Mouse (Mus musculus) liver, embryonic 12.5 days (tissue): ENCODE data around the gene Bend4. TPM values are rescaled to one million over a fixed set of nuclear protein-coding genes. Genes with fewer than 3 reads are reported as not detected.

Source experiments
- ATAC-seq: fragments of 200-750 bp; cut with Nextera tagmentation; 2 replicates; pipeline ENCODE4 v1.8.0; 2017; ENCODE audit warnings: moderate number of reproducible peaks, mild to moderate bottlenecking, moderate library complexity
- H3K27ac ChIP-seq: fragments of 300-500 bp; sonication (generic); 2 replicates; pipeline ENCODE4 v1.5.1; 2016; ENCODE audit warnings: mild to moderate bottlenecking
- H3K27me3 ChIP-seq: fragments of 300-500 bp; sonication (generic); replicated peaks from 2 replicates; pipeline ENCODE4 v1.6.1; 2016; ENCODE audit warnings: mild to moderate bottlenecking, moderate library complexity
- H3K36me3 ChIP-seq: fragments of 300-500 bp; sonication (generic); 2 replicates; pipeline ENCODE4 v1.6.1; 2016; ENCODE audit warnings: mild to moderate bottlenecking, moderate library complexity
- H3K4me1 ChIP-seq: fragments of 300-500 bp; sonication (generic); 2 replicates; pipeline ENCODE4 v1.6.1; 2016
- H3K4me2 ChIP-seq: fragments of 300-500 bp; sonication (generic); 2 replicates; pipeline ENCODE4 v1.6.1; 2016; ENCODE audit warnings: mild to moderate bottlenecking, moderate library complexity
- H3K4me3 ChIP-seq: fragments of 300-500 bp; sonication (generic); 2 replicates; pipeline ENCODE4 v1.5.1; 2016; ENCODE audit warnings: mild to moderate bottlenecking, moderate library complexity
- H3K9ac ChIP-seq: fragments of 300-500 bp; sonication (generic); 2 replicates; pipeline ENCODE4 v1.6.1; 2016; ENCODE audit warnings: mild to moderate bottlenecking, moderate library complexity
- H3K9me3 ChIP-seq: fragments of 300-500 bp; sonication (generic); replicated peaks from 2 replicates; pipeline ENCODE4 v1.6.1; 2016; ENCODE audit warnings: mild to moderate bottlenecking, moderate library complexity
- WGBS: fragments of 180-500 bp; shearing (Covaris S2); methylation state at CpG from one replicate; pipeline ENCODE4 v1.1.7; 2016; ENCODE audit not compliant: insufficient replicate concordance; 5-methylcytosine and 5-hydroxymethylcytosine counted together
- polyA plus RNA-seq: library from polyadenylated mRNA; unstranded; fragments of >200 nt; fragmentation: Nextera tagmentation; extraction: Ambion mirVana; gene quantifications from 2 replicates; pipeline ENCODE4 v1.2.1, GENCODE M21; 2016

Gene Bend4
- polyA plus RNA-seq, 1 experiment from 2014 or later: 2.5 TPM

DNA sequence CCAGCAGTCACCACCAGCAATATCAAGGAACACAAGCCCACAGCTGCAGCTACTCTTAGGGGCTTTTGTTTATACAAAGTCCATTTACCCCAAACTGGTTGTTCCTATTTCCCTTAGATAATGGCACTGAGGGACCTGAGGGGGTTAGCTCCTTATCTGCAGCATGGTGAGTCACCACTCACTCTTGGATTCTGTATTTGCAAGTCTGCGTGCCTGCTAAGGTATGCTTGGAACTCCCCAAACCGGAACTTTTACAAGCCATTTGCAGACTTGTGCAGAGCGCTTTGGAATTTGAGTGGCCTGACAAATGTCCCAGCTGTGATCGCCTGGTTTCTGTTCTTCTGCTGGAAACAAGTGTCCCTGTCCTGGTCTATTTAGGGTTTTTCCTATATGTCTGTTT, 17.7 kb downstream of the Bend4 start:
- no peak overlapping the region for H3K4me3 ChIP-seq
- H3K27ac ChIP-seq: no peak overlapping the region
- H3K4me2 ChIP-seq: no peak overlapping the region
- no peak overlapping the region for H3K9ac ChIP-seq
- peaks cover 9% of the 10 kb centered on the region for H3K36me3 ChIP-seq
- WGBS: 44% methylated on average over 4 of the region's 4 CpGs
- no peaks in the 10 kb centered on the region for H3K27me3 ChIP-seq
- no peaks in the 10 kb centered on the region for H3K9me3 ChIP-seq
- peaks cover 15% of the 10 kb centered on the region; the same call in 1 of the 2 replicates for H3K4me1 ChIP-seq
- ATAC-seq: no peak

DNA sequence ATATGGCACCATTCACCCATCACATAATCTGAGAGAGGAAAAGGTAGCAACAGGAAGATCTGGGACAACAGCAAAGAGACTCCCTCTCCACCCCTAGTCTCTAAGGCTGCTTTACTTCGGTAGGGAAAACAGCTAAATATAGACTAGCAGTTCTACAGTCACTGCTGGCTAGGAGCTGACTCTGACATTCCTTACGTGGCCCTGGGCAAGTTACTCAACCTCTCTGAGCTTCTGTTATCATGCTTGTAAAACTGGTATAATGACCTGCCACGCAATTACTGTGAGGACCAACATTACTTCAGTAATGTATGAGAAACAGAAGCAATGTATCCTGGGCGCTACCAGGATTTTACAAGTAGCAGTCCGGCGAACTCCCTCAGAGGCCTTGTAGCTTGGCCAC, 19.7 kb downstream of the Bend4 start:
- H3K4me1 ChIP-seq: peaks cover 26% of the 10 kb centered on the region; the same call in 1 of the 2 replicates
- no peak for ATAC-seq
- H3K9ac ChIP-seq: no peak overlapping the region
- WGBS: 82% methylated on average over 6 of the region's 6 CpGs
- no peaks in the 10 kb centered on the region for H3K9me3 ChIP-seq
- H3K36me3 ChIP-seq: peaks cover 5% of the 10 kb centered on the region; the same call in 1 of the 2 replicates
- H3K27ac ChIP-seq: no peak overlapping the region
- no peak overlapping the region for H3K4me3 ChIP-seq
- no peaks in the 10 kb centered on the region for H3K27me3 ChIP-seq
- H3K4me2 ChIP-seq: no peak overlapping the region

DNA sequence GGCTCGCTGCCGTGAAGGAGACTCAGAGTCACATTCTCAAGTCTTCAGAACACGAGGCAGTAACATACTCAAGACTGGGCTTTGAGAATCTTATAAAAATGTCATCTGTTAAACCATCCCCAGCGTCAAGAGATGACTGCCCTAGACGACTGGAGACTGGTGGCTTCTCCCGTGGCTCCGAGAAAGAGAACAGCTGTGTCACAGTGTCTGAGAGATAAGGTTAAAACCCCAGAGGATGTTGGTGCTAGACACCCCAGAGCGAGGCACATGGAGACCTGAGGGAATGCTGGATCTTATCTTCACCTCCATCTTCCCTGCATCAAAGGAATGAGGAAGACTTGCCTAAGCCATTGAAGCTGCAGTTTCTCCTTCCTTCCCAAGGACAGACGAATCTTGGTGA, 23.2 kb downstream of the Bend4 start:
- ATAC-seq: peak; percentile 52; the same call in 1 of the 2 replicates
- 38% methylated on average over 9 of the region's 9 CpGs for WGBS
- no peak overlapping the region for H3K27ac ChIP-seq
- no peak overlapping the region for H3K4me2 ChIP-seq
- H3K4me3 ChIP-seq: no peak overlapping the region
- no peaks in the 10 kb centered on the region for H3K27me3 ChIP-seq
- no peak overlapping the region for H3K9ac ChIP-seq
- H3K9me3 ChIP-seq: no peaks in the 10 kb centered on the region
- H3K36me3 ChIP-seq: no peaks in the 10 kb centered on the region; the same call in 1 of the 2 replicates
- peaks cover 15% of the 10 kb centered on the region; the same call in 1 of the 2 replicates for H3K4me1 ChIP-seq

DNA sequence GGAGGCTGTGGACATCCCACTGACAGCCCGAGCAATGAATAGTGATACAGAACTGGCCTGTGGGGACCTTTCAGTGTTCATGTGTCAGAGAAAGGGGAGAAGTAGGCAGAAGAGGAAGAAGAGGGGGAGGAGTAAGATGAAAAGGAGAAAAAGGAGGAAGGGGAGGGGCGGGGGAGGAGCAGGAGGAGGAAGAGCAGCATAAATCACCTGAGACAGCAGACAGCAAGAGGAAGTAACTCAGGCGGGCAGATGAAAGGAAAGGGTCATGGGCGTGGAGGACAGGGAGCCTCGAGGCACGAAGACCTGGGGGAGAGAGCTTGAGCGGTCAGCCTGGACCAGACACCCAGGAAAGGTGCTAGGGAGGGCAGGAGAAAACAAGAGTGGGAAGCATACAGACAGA, 23.7 kb downstream of the Bend4 start:
- H3K4me3 ChIP-seq: no peak overlapping the region
- no peaks in the 10 kb centered on the region; the same call in 1 of the 2 replicates for H3K36me3 ChIP-seq
- no peak overlapping the region for H3K9ac ChIP-seq
- no peak overlapping the region for H3K4me2 ChIP-seq
- H3K27ac ChIP-seq: no peak overlapping the region
- no peaks in the 10 kb centered on the region for H3K27me3 ChIP-seq
- no peaks in the 10 kb centered on the region for H3K9me3 ChIP-seq
- no peak for ATAC-seq
- 0 out of 2 replicates have a peak, but pooled peaks cover 12% of the 10 kb centered on the region for H3K4me1 ChIP-seq
- 40% methylated on average over 7 of the region's 7 CpGs for WGBS

DNA sequence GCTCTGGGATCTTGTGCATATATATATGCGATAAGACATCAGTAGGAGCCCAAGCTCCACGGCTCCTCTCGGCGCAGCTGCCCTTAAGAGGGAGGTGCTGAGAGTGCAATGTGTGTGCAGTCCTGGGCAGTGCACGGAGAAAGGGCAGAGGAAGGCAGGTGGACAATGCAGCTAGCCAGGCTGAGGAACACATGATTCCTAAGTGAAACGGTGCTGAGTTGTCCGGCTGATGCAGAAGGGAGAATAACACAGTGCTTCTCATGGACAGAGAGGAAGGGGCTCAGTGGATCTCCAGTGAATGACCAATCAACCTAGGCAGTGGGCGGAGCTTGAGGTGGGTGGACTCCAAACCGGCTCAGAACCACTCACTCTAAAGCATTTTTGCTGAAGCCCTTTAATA, 26.5 kb downstream of the Bend4 start:
- Histone ChIP-seq H3K4me2 (no peak overlapping the region), H3K9me3 (no peaks in the 10 kb centered on the region), H3K4me1 (0 out of 2 replicates have a peak, but pooled peaks cover 12% of the 10 kb centered on the region), H3K27ac (no peak overlapping the region), H3K27me3 (no peaks in the 10 kb centered on the region), H3K4me3 (no peak overlapping the region), H3K9ac (no peak overlapping the region), H3K36me3 (peaks cover 10% of the 10 kb centered on the region; the same call in 1 of the 2 replicates)
- no peak for ATAC-seq
- 78% methylated on average over 9 of the region's 9 CpGs for WGBS

DNA sequence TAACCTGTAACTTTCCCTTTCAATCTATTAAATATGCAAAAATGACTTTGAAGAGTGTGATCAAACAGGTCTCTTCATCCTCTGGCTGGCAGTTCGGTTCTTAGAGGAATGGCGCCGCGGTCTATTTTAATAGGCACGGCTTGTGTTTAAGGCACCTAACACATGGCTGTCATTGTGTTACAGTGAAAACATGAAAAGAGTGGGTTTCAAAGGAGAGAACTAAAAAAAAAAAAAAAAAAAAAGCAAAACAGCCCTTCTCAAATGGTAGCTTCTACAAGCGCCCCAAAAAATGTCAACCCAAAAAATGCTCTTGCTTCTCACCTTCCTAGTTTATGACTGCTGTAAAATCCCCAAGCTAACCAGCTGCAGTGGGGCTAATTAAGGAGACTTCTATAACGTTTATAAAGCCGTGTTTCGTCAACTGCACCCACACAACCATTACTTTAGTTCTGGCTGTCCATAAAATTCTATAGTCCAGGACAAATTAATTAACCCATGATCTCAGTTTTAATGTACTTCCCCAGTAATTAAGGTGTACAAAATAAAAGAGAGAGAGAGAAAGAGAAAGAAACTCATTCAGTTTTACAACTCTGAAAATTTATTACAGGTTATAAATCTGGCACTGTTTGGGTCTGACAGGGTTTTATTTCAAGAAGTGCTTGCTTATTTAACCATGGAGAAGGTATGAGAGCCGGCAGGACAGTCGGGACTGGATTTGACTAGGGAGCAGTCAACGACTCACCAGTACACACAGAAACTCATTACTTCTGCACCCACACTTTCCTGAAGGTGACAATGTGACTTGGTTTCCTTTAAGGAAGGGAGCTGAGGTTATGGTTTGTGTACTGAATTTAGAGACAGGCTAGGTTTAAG, 27.3 kb downstream of the Bend4 start:
- H3K4me1 ChIP-seq: 0 out of 2 replicates have a peak, but pooled peaks cover 12% of the 10 kb centered on the region
- H3K9me3 ChIP-seq: no peaks in the 10 kb centered on the region
- 81% methylated on average over 12 of the region's 12 CpGs for WGBS
- H3K4me3 ChIP-seq: no peak overlapping the region
- no peak overlapping the region for H3K27ac ChIP-seq
- no peak overlapping the region for H3K9ac ChIP-seq
- H3K36me3 ChIP-seq: peaks cover 10% of the 10 kb centered on the region; the same call in 1 of the 2 replicates
- ATAC-seq: no peak
- no peaks in the 10 kb centered on the region for H3K27me3 ChIP-seq
- H3K4me2 ChIP-seq: no peak overlapping the region

DNA sequence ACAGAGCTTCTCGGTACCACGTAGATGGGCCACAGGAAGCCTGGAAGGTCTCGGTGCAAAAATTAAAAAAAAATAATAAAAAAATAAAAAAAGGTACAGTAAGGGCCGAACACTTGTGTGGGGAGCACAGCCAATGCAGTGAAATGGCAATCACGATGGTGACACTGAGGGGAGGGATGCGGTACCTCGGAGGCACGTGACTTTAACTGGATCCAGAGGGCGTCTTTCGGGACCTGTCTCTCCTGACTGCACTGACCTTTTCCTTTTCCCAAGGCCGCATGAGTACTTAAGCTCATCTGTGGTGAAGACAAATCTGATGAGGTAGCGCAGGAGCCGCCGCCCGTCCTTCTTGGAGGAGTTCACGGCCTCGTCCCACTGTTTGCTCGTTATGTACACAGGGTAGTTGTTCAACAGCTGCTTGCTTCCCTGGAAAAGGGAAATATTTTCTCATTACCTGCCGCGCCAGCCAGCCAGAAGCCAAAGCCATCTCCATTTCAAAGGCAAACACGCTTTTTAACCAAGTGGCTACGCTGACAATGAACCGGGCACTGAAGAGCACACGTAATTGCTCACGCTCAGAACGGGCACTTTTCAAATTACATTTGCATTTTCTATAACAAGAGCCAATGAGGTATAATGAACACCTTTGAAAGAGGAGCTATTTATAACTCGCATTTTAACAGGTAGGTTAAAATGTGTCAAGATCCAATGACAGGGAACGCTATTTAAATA, 28.1 kb downstream of the Bend4 start:
- 87% methylated on average over 28 of the region's 28 CpGs for WGBS

DNA sequence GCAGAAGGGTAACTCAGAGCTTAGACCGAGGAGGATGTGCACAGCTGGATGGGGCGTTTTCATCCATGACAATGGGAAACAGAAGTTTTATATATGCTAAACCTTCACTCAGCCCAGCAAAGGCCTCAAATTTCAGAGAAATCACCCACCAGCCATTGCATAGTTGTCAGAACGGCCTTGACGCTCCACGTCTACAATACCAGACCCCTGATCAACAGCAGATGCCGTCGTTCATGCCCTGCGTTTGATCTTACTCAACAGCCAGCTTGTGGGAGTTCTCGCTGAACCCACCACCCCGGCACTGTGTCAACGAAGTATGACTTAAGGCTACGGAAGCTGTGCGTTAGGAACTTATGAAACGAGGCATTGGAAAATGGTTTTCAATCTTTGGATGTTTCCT, 30.9 kb downstream of the Bend4 start:
- Histone ChIP-seq H3K9ac (no peak overlapping the region), H3K36me3 (peaks cover 10% of the 10 kb centered on the region; the same call in 1 of the 2 replicates), H3K27me3 (no peaks in the 10 kb centered on the region), H3K4me1 (no peaks in the 10 kb centered on the region), H3K4me2 (no peak overlapping the region), H3K27ac (no peak overlapping the region), H3K4me3 (no peak overlapping the region), H3K9me3 (no peaks in the 10 kb centered on the region)
- ATAC-seq: no peak
- WGBS: 82% methylated on average over 14 of the region's 14 CpGs

More for the DNA sequence above, 28.1 kb downstream of the Bend4 start:
- Histone ChIP-seq H3K9ac (no peak overlapping the region), H3K9me3 (no peaks in the 10 kb centered on the region), H3K4me2 (no peak overlapping the region), H3K27ac (no peak overlapping the region), H3K4me1 (0 out of 2 replicates have a peak, but pooled peaks cover 8% of the 10 kb centered on the region), H3K4me3 (no peak overlapping the region), H3K27me3 (no peaks in the 10 kb centered on the region), H3K36me3 (peaks cover 10% of the 10 kb centered on the region; the same call in 1 of the 2 replicates)
- ATAC-seq: no peak

DNA sequence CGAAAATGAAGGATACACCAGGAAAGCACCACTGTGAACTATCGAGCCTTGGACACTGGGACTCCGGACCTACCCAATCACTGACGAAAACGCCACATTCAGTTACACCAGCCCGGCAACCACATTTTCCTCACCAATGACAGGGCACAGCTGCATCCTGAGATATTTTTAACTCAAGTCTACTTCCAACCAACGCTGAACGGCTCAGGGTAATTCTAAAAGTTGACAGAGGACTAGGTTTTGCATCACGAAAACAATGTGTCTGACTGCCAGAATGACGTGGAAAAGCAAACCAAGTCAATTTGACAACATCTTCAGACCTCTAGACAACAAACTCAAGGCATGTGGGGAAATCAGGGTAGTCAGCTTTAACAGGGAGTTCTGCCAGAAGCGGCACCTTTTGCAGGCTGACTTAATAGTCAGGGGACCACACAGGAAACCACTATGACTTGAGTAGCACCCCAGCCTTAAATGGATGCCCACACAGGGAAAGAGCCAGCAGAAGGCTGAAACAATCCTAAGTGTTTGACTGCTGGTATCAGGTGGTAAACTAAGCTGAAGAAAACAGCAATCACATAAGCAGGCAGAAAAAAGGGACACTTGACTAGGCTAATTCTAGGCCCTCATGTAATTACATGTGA, 32.8 kb downstream of the Bend4 start:
- no peak overlapping the region for H3K27ac ChIP-seq
- H3K4me1 ChIP-seq: no peaks in the 10 kb centered on the region
- no peak for ATAC-seq
- H3K36me3 ChIP-seq: peaks cover 10% of the 10 kb centered on the region; the same call in 1 of the 2 replicates
- no peaks in the 10 kb centered on the region for H3K27me3 ChIP-seq
- WGBS: 24% methylated on average over 11 of the region's 11 CpGs
- H3K9me3 ChIP-seq: no peaks in the 10 kb centered on the region
- no peak overlapping the region for H3K9ac ChIP-seq
- peak overlapping the region; percentile 16; the same call in 1 of the 2 replicates for H3K4me2 ChIP-seq
- no peak overlapping the region for H3K4me3 ChIP-seq

DNA sequence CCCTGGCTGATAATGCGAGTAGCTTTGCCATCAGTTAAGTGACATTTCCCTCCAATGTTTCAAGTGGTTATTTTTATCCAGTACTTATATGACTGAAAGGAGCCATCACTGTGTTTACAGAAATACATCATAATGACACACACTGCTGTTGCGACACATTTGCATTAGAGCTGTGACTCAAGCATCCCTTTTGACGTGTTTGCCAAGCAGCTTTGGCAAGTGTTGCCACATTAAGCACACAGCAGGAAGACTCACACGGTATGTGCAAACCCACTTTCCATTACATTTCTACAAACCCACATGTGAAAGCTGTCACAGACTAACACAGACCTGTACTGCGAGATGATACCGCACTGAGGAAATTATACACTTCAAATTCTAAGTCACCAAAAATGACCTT, 34.2 kb downstream of the Bend4 start:
- Histone ChIP-seq H3K4me3 (no peak overlapping the region), H3K36me3 (peaks cover 10% of the 10 kb centered on the region; the same call in 1 of the 2 replicates), H3K4me2 (no peak overlapping the region), H3K4me1 (no peaks in the 10 kb centered on the region), H3K9me3 (no peaks in the 10 kb centered on the region), H3K27ac (no peak overlapping the region), H3K9ac (no peak overlapping the region), H3K27me3 (no peaks in the 10 kb centered on the region)
- no peak for ATAC-seq
- WGBS: 73% methylated on average over 6 of the region's 6 CpGs

DNA sequence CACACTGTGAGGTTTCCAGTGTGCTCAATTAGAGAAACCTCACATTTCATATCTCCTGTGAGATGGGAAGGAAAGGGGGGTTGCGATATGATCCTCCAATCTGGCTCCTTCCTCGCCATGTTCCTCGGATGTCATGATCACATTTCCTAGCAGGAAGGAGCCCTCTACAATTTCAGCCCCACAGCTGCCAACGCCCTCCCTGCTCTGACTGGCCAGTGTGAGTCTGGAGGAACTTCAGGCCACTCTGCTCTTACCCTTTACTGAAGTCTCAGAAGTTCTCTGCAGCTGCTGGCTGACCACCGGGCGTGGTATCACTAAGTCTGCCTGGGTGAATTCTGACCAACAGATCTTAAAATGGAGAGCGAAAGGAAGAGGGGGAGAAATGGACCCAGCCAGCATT, 45.6 kb downstream of the Bend4 start:
- Histone ChIP-seq H3K27me3 (no peaks in the 10 kb centered on the region), H3K4me3 (no peak overlapping the region), H3K27ac (no peak overlapping the region), H3K36me3 (no peaks in the 10 kb centered on the region), H3K9me3 (no peaks in the 10 kb centered on the region), H3K4me2 (no peak overlapping the region), H3K4me1 (no peaks in the 10 kb centered on the region), H3K9ac (no peak overlapping the region)
- ATAC-seq: no peak
- WGBS: 75% methylated on average over 7 of the region's 7 CpGs
